Mouse (Mus musculus) embryonic facial prominence, embryonic 13.5 days (tissue): ENCODE data around the gene Nrip1. TPM values are rescaled to one million over a fixed set of nuclear protein-coding genes. Genes with fewer than 3 reads are reported as not detected.

Experiments used
- ATAC-seq: fragments of 200-750 bp; cut with Nextera tagmentation; 2 replicates; pipeline ENCODE4 v1.8.0; 2017; ENCODE audit warnings: low read depth; ENCODE audit not compliant: insufficient number of reproducible peaks, insufficient read depth, low FRiP score, low TSS enrichment
- H3K27ac ChIP-seq: fragments of 300-500 bp; sonication (generic); 2 replicates; pipeline ENCODE4 v1.5.1; 2015; ENCODE audit warnings: moderate library complexity, mild to moderate bottlenecking, inconsistent platforms
- H3K27me3 ChIP-seq: fragments of 300-500 bp; sonication (generic); 2 replicates; pipeline ENCODE4 v1.6.1; 2015; ENCODE audit warnings: mild to moderate bottlenecking, inconsistent platforms
- H3K36me3 ChIP-seq: fragments of 300-500 bp; sonication (generic); 2 replicates; pipeline ENCODE4 v1.6.1; 2015; ENCODE audit warnings: mild to moderate bottlenecking, inconsistent platforms
- H3K4me1 ChIP-seq: fragments of 300-500 bp; sonication (generic); 2 replicates; pipeline ENCODE4 v1.6.1; 2015; ENCODE audit warnings: inconsistent platforms
- H3K4me2 ChIP-seq: fragments of 300-500 bp; sonication (generic); 2 replicates; pipeline ENCODE4 v1.6.1; 2015; ENCODE audit warnings: moderate library complexity, mild to moderate bottlenecking, inconsistent platforms
- H3K4me3 ChIP-seq: fragments of 300-500 bp; sonication (generic); 2 replicates; pipeline ENCODE4 v1.5.1; 2015; ENCODE audit warnings: mild to moderate bottlenecking, inconsistent platforms
- H3K9ac ChIP-seq: fragments of 300-500 bp; sonication (generic); 2 replicates; pipeline ENCODE4 v1.6.1; 2015; ENCODE audit warnings: mild to moderate bottlenecking, inconsistent platforms
- H3K9me3 ChIP-seq: fragments of 300-500 bp; sonication (generic); 2 replicates; pipeline ENCODE4 v1.6.1; 2016; ENCODE audit warnings: inconsistent platforms
- WGBS: fragments of 180-500 bp; shearing (Covaris S2); methylation state at CpG from one replicate; pipeline ENCODE4 v1.1.7; 2015; ENCODE audit warnings: mixed read lengths; 5-methylcytosine and 5-hydroxymethylcytosine counted together
- polyA plus RNA-seq: library from polyadenylated mRNA; unstranded; fragments of >200 nt; fragmentation: Nextera tagmentation; extraction: Ambion mirVana; gene quantifications from 2 replicates; pipeline ENCODE4 v1.2.1, GENCODE M21; 2015

Nrip1 gene
- polyA plus RNA-seq, 1 experiment from 2014 or later, result 42.6 TPM

- no peaks in the 10 kb centered on the region for H3K9me3 ChIP-seq
- H3K4me3 ChIP-seq, result peak overlapping the region; percentile 86
- peaks cover 8% of the 10 kb centered on the region; the same call in 1 of the 2 replicates for H3K36me3 ChIP-seq
- WGBS, result 22% methylated on average over 12 of the region's 12 CpGs
- H3K27ac ChIP-seq, result no peak overlapping the region
- ATAC-seq, result no peak
- H3K4me1 ChIP-seq, result peaks cover 22% of the 10 kb centered on the region
- peak overlapping the region; percentile 98 for H3K9ac ChIP-seq
- no peaks in the 10 kb centered on the region for H3K27me3 ChIP-seq
- H3K4me2 ChIP-seq, result peak overlapping the region; percentile 74
These were observed 2.7 kb downstream of the Nrip1 start for GRCm38 (mm10) chr16:76370716-76371613.

- Histone ChIP-seq H3K9ac (peak overlapping the region; percentile 36; the same call in 1 of the 2 replicates), H3K27ac (no peak overlapping the region), H3K4me3 (peak overlapping the region; percentile 86), H3K4me2 (peak overlapping the region; percentile 74), H3K36me3 (peaks cover 8% of the 10 kb centered on the region; the same call in 1 of the 2 replicates), H3K27me3 (no peaks in the 10 kb centered on the region), H3K9me3 (no peaks in the 10 kb centered on the region), H3K4me1 (peaks cover 26% of the 10 kb centered on the region)
- ATAC-seq, result no peak
- 23% methylated on average over 6 of the region's 6 CpGs for WGBS
These were observed 3.4 kb downstream of the Nrip1 start for GRCm38 (mm10) chr16:76370041-76370715.

- H3K9me3 ChIP-seq, result no peaks in the 10 kb centered on the region
- H3K4me2 ChIP-seq, result no peak overlapping the region
- peaks cover 8% of the 10 kb centered on the region; the same call in 1 of the 2 replicates for H3K36me3 ChIP-seq
- 75% methylated on average over 9 of the region's 9 CpGs for whole genome bisulfite sequencing
- no peak overlapping the region for H3K4me3 ChIP-seq
- no peak for ATAC-seq
- peaks cover 29% of the 10 kb centered on the region for H3K4me1 ChIP-seq
- no peaks in the 10 kb centered on the region for H3K27me3 ChIP-seq
- no peak overlapping the region for H3K27ac ChIP-seq
- H3K9ac ChIP-seq, result no peak overlapping the region
These were observed 4.4 kb downstream of the Nrip1 start for GRCm38 (mm10) chr16:76369236-76369635.

GRCm38 (mm10) chr16:76367261-76367908 lies 6.2 kb downstream of the Nrip1 start:
- H3K36me3 ChIP-seq, result peaks cover 8% of the 10 kb centered on the region; the same call in 1 of the 2 replicates
- H3K9ac ChIP-seq, result no peak overlapping the region
- H3K27ac ChIP-seq, result no peak overlapping the region
- no peak overlapping the region for H3K4me2 ChIP-seq
- no peaks in the 10 kb centered on the region for H3K27me3 ChIP-seq
- ATAC-seq, result no peak
- H3K9me3 ChIP-seq, result no peaks in the 10 kb centered on the region
- 89% methylated on average over 12 of the region's 12 CpGs for WGBS
- peaks cover 33% of the 10 kb centered on the region for H3K4me1 ChIP-seq
- no peak overlapping the region for H3K4me3 ChIP-seq

- WGBS, result 79% methylated on average over 17 of the region's 17 CpGs
- Histone ChIP-seq H3K4me2 (no peak overlapping the region), H3K9me3 (no peaks in the 10 kb centered on the region), H3K27me3 (no peaks in the 10 kb centered on the region), H3K4me1 (peaks cover 27% of the 10 kb centered on the region), H3K4me3 (no peak overlapping the region), H3K9ac (no peak overlapping the region), H3K36me3 (peaks cover 8% of the 10 kb centered on the region; the same call in 1 of the 2 replicates), H3K27ac (no peak overlapping the region)
- ATAC-seq, result no peak
These were observed 7.7 kb downstream of the Nrip1 start for GRCm38 (mm10) chr16:76365790-76366406.

- Histone ChIP-seq H3K27ac (no peak overlapping the region), H3K36me3 (peaks cover 8% of the 10 kb centered on the region; the same call in 1 of the 2 replicates), H3K4me1 (peaks cover 21% of the 10 kb centered on the region), H3K4me2 (no peak overlapping the region), H3K27me3 (no peaks in the 10 kb centered on the region), H3K9me3 (no peaks in the 10 kb centered on the region), H3K4me3 (no peak overlapping the region), H3K9ac (no peak overlapping the region)
- ATAC-seq, result no peak
- WGBS, result 79% methylated on average over 10 of the region's 10 CpGs
These were observed 8.4 kb downstream of the Nrip1 start for GRCm38 (mm10) chr16:76365237-76365636.

GRCm38 (mm10) chr16:76363641-76364040 lies 10.0 kb downstream of the Nrip1 start:
- Histone ChIP-seq H3K27ac (no peak overlapping the region), H3K9me3 (no peaks in the 10 kb centered on the region), H3K4me2 (no peak overlapping the region), H3K4me1 (peaks cover 12% of the 10 kb centered on the region), H3K36me3 (peaks cover 8% of the 10 kb centered on the region; the same call in 1 of the 2 replicates), H3K9ac (no peak overlapping the region), H3K27me3 (no peaks in the 10 kb centered on the region), H3K4me3 (no peak overlapping the region)
- 86% methylated on average over 3 of the region's 3 CpGs for WGBS
- no peak for ATAC-seq

- no peak overlapping the region for H3K4me2 ChIP-seq
- no peak overlapping the region for H3K4me3 ChIP-seq
- H3K27me3 ChIP-seq, result no peaks in the 10 kb centered on the region
- H3K27ac ChIP-seq, result no peak overlapping the region
- peaks cover 8% of the 10 kb centered on the region; the same call in 1 of the 2 replicates for H3K36me3 ChIP-seq
- WGBS, result 89% methylated on average over 12 of the region's 12 CpGs
- no peak overlapping the region for H3K9ac ChIP-seq
- peaks cover 11% of the 10 kb centered on the region for H3K4me1 ChIP-seq
- no peak for ATAC-seq
- H3K9me3 ChIP-seq, result no peaks in the 10 kb centered on the region
These were observed 10.6 kb downstream of the Nrip1 start for GRCm38 (mm10) chr16:76362982-76363381.

- Histone ChIP-seq H3K27me3 (no peaks in the 10 kb centered on the region), H3K9ac (no peak overlapping the region), H3K4me3 (no peak overlapping the region), H3K9me3 (no peaks in the 10 kb centered on the region), H3K4me1 (peaks cover 10% of the 10 kb centered on the region), H3K36me3 (no peaks in the 10 kb centered on the region), H3K27ac (no peak overlapping the region), H3K4me2 (no peak overlapping the region)
- 0 out of 2 replicates have a peak, but pooled peaks have one; percentile 52 for ATAC-seq
- WGBS, result 85% methylated on average over 6 of the region's 6 CpGs
These were observed 13.2 kb downstream of the Nrip1 start for GRCm38 (mm10) chr16:76360441-76360840.

GRCm38 (mm10) chr16:76358757-76359156 lies 14.9 kb downstream of the Nrip1 start:
- Histone ChIP-seq H3K27me3 (no peaks in the 10 kb centered on the region), H3K9ac (no peak overlapping the region), H3K4me2 (no peak overlapping the region), H3K27ac (no peak overlapping the region), H3K4me1 (no peaks in the 10 kb centered on the region; the same call in 1 of the 2 replicates), H3K9me3 (no peaks in the 10 kb centered on the region), H3K36me3 (no peaks in the 10 kb centered on the region), H3K4me3 (no peak overlapping the region)
- WGBS, result 60% methylated on average over 4 of the region's 4 CpGs
- ATAC-seq, result no peak
